Mouse (Mus musculus) erythroblast, embryonic 14.5 days (primary cell): ENCODE results near the gene BC030499.

Experiments used
- GATA1 ChIP-seq: IDR thresholded peaks from 2 replicates; pipeline ENCODE4 v1.6.1; 2012; ENCODE audit warnings: low read length, inconsistent platforms, mixed read lengths
- TAL1 ChIP-seq: IDR thresholded peaks from 3 replicates; pipeline ENCODE4 v1.6.1; 2012; ENCODE audit warnings: low read length, inconsistent platforms, mixed read lengths

- TF ChIP-seq TAL1 (no peak), GATA1 (no peak)
Observed at GRCm38 (mm10) chr11:78322860-78323259, 32.2 kb downstream of the BC030499 start, which contains the start of gene Aldoc.
